In genomic region chr2:144172100-144172770, GRCm38 (mm10) we compare ENCODE assay signal across 9 mouse cellular contexts.
A peak's percentile ranks its signal among the peaks of the same experiment; 100 is the strongest.
DNase-seq lines count a peak whose midpoint lies in the region; ATAC-seq and TF ChIP-seq lines count a peak whose summit lies in the region.
"Had no signal": no experiment of that assay in that cellular context is flagged by ENCODE, and none has a peak within 500 bp of the region (broad histone marks: within the 10 kb centered on the region; RNA-seq: fewer than 3 reads in every experiment).

No protein-coding gene starts in this region.

- no peaks in the 10 kb centered on the region for H3K27me3 ChIP-seq in C2C12 (ENCODE audit: control insufficient read depth, insufficient read depth, insufficient read length)
- H3K27me3 ChIP-seq in forebrain, embryonic 16.5 days (replicated peaks; ENCODE audit: control insufficient read depth, insufficient read depth, low read length): no peaks in the 10 kb centered on the region; the same call in 1 of the 2 replicates
- H3K27me3 ChIP-seq in liver, postnatal 0 days (ENCODE audit: insufficient read depth, low read length): no peaks in the 10 kb centered on the region
- H3K27me3 ChIP-seq: Patski had no signal

- peaks cover 4% of the 10 kb centered on the region; the same call in 1 of the 2 replicates for H3K4me1 ChIP-seq in forebrain, embryonic 16.5 days (replicated peaks; ENCODE audit: control insufficient read depth, insufficient read depth, low read length)
- peaks cover 42% of the 10 kb centered on the region for H3K4me1 ChIP-seq in liver, postnatal 0 days (ENCODE audit: insufficient read depth)
- peaks cover 1% of the 10 kb centered on the region for H3K4me1 ChIP-seq in olfactory bulb, adult 2 months (ENCODE audit: control insufficient read depth, insufficient read depth, low read length)

- H3K4me2 ChIP-seq in forebrain, embryonic 16.5 days (ENCODE audit: low read length): peak overlapping the region; percentile 57
- H3K4me2 ChIP-seq in liver, postnatal 0 days (ENCODE audit: low read depth, low read length): peak overlapping the region; percentile 64

- peak; percentile 73 for TF ChIP-seq POLR2A in olfactory bulb, adult 2 months (IDR thresholded peaks at IDR 0.05; ENCODE audit: insufficient read depth, low read depth, low read length)

- H3K27ac ChIP-seq in forebrain, embryonic 16.5 days (ENCODE audit: low read length): peak overlapping the region; percentile 81
- no peak overlapping the region for H3K27ac ChIP-seq in liver, postnatal 0 days (ENCODE audit: low read depth)
- H3K27ac ChIP-seq in olfactory bulb, adult 2 months (ENCODE audit: insufficient read depth, low read depth, low read length): peak overlapping the region; percentile 97

- TF ChIP-seq EP300 in liver, postnatal 0 days (IDR thresholded peaks at IDR 0.05; ENCODE audit: low read depth): no peak

- H3K9ac ChIP-seq in forebrain, embryonic 16.5 days (replicated peaks; ENCODE audit: low read depth, low read length): peak overlapping the region; percentile 58
- H3K9ac ChIP-seq in liver, postnatal 0 days (replicated peaks): 0 out of 2 replicates have a peak overlapping the region, but pooled peaks have one; percentile 1

- no peaks in the 10 kb centered on the region for H3K79me2 ChIP-seq in C2C12 (ENCODE audit: control insufficient read depth, insufficient read depth)

- 10% methylated on average over 9 of the region's 9 CpGs for WGBS in forebrain, embryonic 16.5 days
- WGBS in liver, postnatal 0 days (ENCODE audit: insufficient replicate concordance): 38% methylated on average over 9 of the region's 9 CpGs
- 4% methylated on average over 9 of the region's 9 CpGs for WGBS in olfactory bulb, adult 2 months

- H3K9me3 ChIP-seq in forebrain, embryonic 16.5 days (ENCODE audit: control insufficient read depth, low read length): no peaks in the 10 kb centered on the region
- H3K9me3 ChIP-seq in liver, postnatal 0 days (ENCODE audit: low read length): no peaks in the 10 kb centered on the region

- H3ac ChIP-seq in C2C12 (ENCODE audit: control insufficient read depth, insufficient read length, low read depth): peak overlapping the region; percentile 37

- peak; percentile 82 for DNase-seq in cerebellum, adult 11-12 months
- DNase-seq in layer of hippocampus, adult 8-10 months (ENCODE audit: low spot score in 2 of 2): peak; percentile 84 to 88
- no peak for DNase-seq in liver, postnatal 0 days
- no peak for DNase-seq in thymus, postnatal 36 days

- no peak overlapping the region for H3K4me3 ChIP-seq in C2C12 (ENCODE audit: insufficient read depth, poor library complexity, severe bottlenecking)
- peak overlapping the region; percentile 44 for H3K4me3 ChIP-seq in forebrain, embryonic 16.5 days (replicated peaks; ENCODE audit: low read length)
- H3K4me3 ChIP-seq in liver, postnatal 0 days (ENCODE audit: low read depth, low read length): peak overlapping the region; percentile 27
- H3K4me3 ChIP-seq in olfactory bulb, adult 2 months (ENCODE audit: insufficient read depth, low read depth, low read length): peak overlapping the region; percentile 57

- ATAC-seq in forebrain, embryonic 16.5 days: peak; percentile 100
- peak; percentile 20 to 53; a peak in 2 of 4 replicates for ATAC-seq in hematopoietic stem cell, adult 5-6 weeks (replicated peaks in 1 of 2; ENCODE audit: insufficient read depth in 1 of 2, low FRiP score in 2 of 2, low TSS enrichment in 1 of 2, low read depth in 1 of 2, poor library complexity in 2 of 2, severe bottlenecking in 2 of 2)
- peak; percentile 35; the same call in 1 of the 2 replicates for ATAC-seq in liver, postnatal 0 days
- ATAC-seq: Patski had no signal

- no peak for TF ChIP-seq CTCF in C2C12 (IDR thresholded peaks at IDR 0.05; ENCODE audit: control insufficient read depth, insufficient read depth, insufficient read length)
- TF ChIP-seq CTCF in liver, postnatal 0 days (IDR thresholded peaks at IDR 0.05; ENCODE audit: low read depth): no peak
- no peak for TF ChIP-seq CTCF in olfactory bulb, adult 2 months (IDR thresholded peaks at IDR 0.05; ENCODE audit: insufficient read depth, low read depth, low read length)

- no peaks in the 10 kb centered on the region for H3K36me3 ChIP-seq in C2C12 (ENCODE audit: control insufficient read depth, insufficient read depth)
- H3K36me3 ChIP-seq in forebrain, embryonic 16.5 days (ENCODE audit: control insufficient read depth, insufficient read depth): no peaks in the 10 kb centered on the region
- H3K36me3 ChIP-seq in liver, postnatal 0 days (replicated peaks; ENCODE audit: insufficient read depth, low read length): no peaks in the 10 kb centered on the region

- H3K79me3 ChIP-seq in C2C12 (ENCODE audit: low read depth): no peaks in the 10 kb centered on the region

TF ChIP-seq in C2C12, 6 proteins besides CTCF, POLR2A, EP300 and RAD21:
- TF ChIP-seq USF1 (IDR thresholded peaks at IDR 0.05; ENCODE audit: low read depth) (no peak), FOSL1 (IDR thresholded peaks at IDR 0.05; ENCODE audit: insufficient read depth, low read length, poor library complexity, severe bottlenecking) (no peak), MYOD1 (IDR thresholded peaks at IDR 0.05; ENCODE audit: control insufficient read depth, insufficient read length, low read depth) (no peak), MAX (IDR thresholded peaks at IDR 0.05) (no peak), MYOG (IDR thresholded peaks at IDR 0.05; ENCODE audit: control insufficient read depth, extremely low read depth, insufficient read length) (no peak)
TF ChIP-seq in C2C12: peak in this region for 0.

Comparison
In these comparisons a context has a peak if more than half of its experiments do, and no peak if none do; other contexts are left out.
1. DNase-seq: peak in cerebellum, adult 11-12 months (single experiment) and layer of hippocampus, adult 8-10 months (2 of 2); none in liver, postnatal 0 days (single experiment) and thymus, postnatal 36 days (0 of 2).
2. ATAC-seq: peak in every context shown above with its lines; median percentile 100 in forebrain, embryonic 16.5 days; 36 in hematopoietic stem cell, adult 5-6 weeks; 35 in liver, postnatal 0 days.